Mouse (Mus musculus) layer of hippocampus, adult 8-10 months (tissue): ENCODE data around the gene Plekhh3. TPM values are rescaled to one million over a fixed set of nuclear protein-coding genes. Genes with fewer than 3 reads are reported as not detected.
A peak's percentile ranks its signal among the peaks of the same experiment; 100 is the strongest.
"Not testable (repeated sequence)": the region's sequence is repeated elsewhere in the genome, so short reads cannot be mapped to it uniquely, and the experiment has no call there.

Source experiments
- DNase-seq, 2 experiments: peaks; one replicate each; pipeline ENCODE4 v3.0.0; 2022; ENCODE audit warnings: low spot score in 2 of 2
- total RNA-seq, 4 experiments: library from RNA; stranded (reverse); gene quantifications; 2 replicates each; pipeline ENCODE4 v1.2.4; 2022

The Plekhh3 gene
- total RNA-seq, 4 experiments from 2014 or later: 13.6 to 16.9 (median 15.6) TPM

- DNase-seq: peak in 1 of 2 experiments; percentile 65
Observed at GRCm38 (mm10) chr11:101171721-101172433, 726 bp upstream of the Plekhh3 start.

GRCm38 (mm10) chr11:101170354-101170810 is 769 bp downstream of the Plekhh3 start, which contains the start of gene Cntnap1:
Gene Cntnap1, plus strand, starts transcription at chr11:101170523.
- DNase-seq: no peak

GRCm38 (mm10) chr11:101169301-101170107 is 1.6 kb downstream of the Plekhh3 start:
- no peak for DNase-seq

- no peak for DNase-seq
Observed at GRCm38 (mm10) chr11:101168301-101168980, 2.7 kb downstream of the Plekhh3 start.

GRCm38 (mm10) chr11:101167963-101168300 is 3.2 kb downstream of the Plekhh3 start:
- no peak for DNase-seq

GRCm38 (mm10) chr11:101167211-101167962 is 3.8 kb downstream of the Plekhh3 start:
- no peak for DNase-seq

- DNase-seq: no peak
Observed at GRCm38 (mm10) chr11:101166357-101166756, 4.8 kb downstream of the Plekhh3 start.

GRCm38 (mm10) chr11:101164677-101165580 is 6.2 kb downstream of the Plekhh3 start:
- DNase-seq: no peak

- no peak for DNase-seq
Observed at GRCm38 (mm10) chr11:101164351-101164665, 6.8 kb downstream of the Plekhh3 start.

- no peak for DNase-seq
Observed at GRCm38 (mm10) chr11:101163476-101164350, 7.4 kb downstream of the Plekhh3 start.

GRCm38 (mm10) chr11:101162772-101163171 is 8.4 kb downstream of the Plekhh3 start:
- no peak for DNase-seq

GRCm38 (mm10) chr11:101162301-101162700 is 8.8 kb downstream of the Plekhh3 start:
- DNase-seq: no peak

GRCm38 (mm10) chr11:101161551-101161950 is 9.6 kb downstream of the Plekhh3 start:
- no peak for DNase-seq

- DNase-seq: not testable (repeated sequence)
Observed at GRCm38 (mm10) chr11:101160981-101161505, 10.1 kb downstream of the Plekhh3 start.

GRCm38 (mm10) chr11:101160151-101160550 is 11.0 kb downstream of the Plekhh3 start:
- DNase-seq: not testable (repeated sequence)

- DNase-seq: peak; percentile 75 to 83
Observed at GRCm38 (mm10) chr11:101155728-101156371, 15.3 kb downstream of the Plekhh3 start, which contains the start of gene Tubg2. Gene Tubg2, plus strand, starts transcription at chr11:101155907.

- no peak for DNase-seq
Observed at GRCm38 (mm10) chr11:101155151-101155550, 16.0 kb downstream of the Plekhh3 start.

GRCm38 (mm10) chr11:101154648-101155047 is 16.5 kb downstream of the Plekhh3 start:
- DNase-seq: no peak
